Mouse (Mus musculus): ENCODE measurements around the gene Tspan32.

Gene Tspan32

DNA sequence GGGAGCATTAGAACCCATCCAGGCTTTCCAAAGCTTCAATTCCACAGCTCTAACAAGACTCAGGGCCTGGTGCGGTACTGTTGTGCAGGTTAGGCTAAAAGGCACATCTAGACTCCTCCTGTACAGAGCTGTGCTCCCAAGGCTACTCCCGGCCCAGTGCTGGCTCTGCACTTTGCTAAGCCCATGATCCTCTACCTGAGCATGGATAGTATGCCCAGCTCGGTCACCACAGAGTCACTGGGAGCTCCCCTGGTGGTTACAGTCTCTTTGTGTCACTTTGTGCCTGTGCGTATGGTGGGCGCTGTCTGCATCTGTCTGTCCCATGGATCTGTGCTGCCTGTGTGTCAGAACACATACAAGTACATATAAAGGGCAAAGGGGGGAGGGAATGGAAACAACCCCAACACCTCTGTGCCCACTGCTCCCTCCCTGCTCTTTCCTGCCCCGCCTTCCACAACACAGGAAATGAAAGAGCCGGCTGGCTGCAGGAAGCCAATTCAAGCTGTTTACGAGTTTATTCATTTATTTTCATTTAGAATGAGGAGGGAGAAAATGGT, 3.6 kb downstream of the Tspan32 start:
- DNase-seq, result peak; percentile 70

GRCm38 (mm10) chr7:143008996-143009665, 4.3 kb downstream of the Tspan32 start:
- no peak for DNase-seq

DNA sequence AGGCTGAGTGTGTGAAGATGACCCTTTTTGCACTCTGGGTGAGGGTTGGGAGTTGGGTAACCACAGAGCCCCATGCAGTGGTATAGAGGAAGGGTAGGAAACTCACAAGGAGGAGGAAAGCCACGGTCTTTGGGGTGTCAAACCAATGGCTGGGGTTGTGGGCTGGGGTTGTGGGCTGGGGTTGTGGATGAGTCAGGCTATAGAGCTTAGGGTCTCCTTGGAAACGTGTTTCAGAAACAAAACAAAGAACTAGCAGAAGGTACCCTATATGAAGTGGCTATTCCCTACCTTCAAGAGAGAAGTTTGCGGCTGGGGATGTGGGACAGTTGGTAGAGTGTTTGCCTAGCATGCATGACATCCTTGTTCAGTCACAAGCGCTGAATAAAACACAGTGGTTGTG, 5.2 kb downstream of the Tspan32 start:
- DNase-seq, result no peak

- no peak for DNase-seq
These were observed 6.4 kb downstream of the Tspan32 start for GRCm38 (mm10) chr7:143011226-143011625.

DNA sequence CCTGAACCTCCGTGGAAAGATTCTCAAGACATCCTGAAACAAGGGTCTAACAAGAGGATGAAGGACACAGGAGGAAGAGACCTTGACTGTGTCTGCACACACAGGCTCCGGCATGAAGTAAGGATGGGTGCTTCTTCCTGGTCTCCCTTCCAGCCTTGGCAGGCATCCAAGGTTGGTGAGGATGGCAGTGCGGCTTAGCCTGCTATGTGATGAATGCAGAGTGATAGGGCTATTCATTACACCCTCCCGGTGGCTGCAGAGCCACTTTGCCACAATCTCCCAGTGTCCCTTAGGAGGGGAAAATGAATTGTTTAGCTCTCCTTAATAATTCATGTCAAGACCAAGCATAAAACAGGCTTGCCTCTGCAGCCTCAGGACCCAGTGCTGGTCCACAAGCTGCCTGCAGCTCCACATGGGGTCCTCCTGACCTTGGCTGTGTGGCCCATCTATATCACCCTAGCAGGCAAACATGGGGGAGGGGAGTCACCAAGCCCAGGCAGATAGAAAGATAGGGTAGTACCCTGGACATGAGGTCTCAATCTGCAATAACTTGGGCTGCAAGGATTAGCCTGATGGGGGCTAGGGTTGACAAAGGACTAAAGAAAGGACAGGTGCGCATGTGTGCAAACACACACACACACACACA, 7.5 kb downstream of the Tspan32 start:
- no peak for DNase-seq

DNA sequence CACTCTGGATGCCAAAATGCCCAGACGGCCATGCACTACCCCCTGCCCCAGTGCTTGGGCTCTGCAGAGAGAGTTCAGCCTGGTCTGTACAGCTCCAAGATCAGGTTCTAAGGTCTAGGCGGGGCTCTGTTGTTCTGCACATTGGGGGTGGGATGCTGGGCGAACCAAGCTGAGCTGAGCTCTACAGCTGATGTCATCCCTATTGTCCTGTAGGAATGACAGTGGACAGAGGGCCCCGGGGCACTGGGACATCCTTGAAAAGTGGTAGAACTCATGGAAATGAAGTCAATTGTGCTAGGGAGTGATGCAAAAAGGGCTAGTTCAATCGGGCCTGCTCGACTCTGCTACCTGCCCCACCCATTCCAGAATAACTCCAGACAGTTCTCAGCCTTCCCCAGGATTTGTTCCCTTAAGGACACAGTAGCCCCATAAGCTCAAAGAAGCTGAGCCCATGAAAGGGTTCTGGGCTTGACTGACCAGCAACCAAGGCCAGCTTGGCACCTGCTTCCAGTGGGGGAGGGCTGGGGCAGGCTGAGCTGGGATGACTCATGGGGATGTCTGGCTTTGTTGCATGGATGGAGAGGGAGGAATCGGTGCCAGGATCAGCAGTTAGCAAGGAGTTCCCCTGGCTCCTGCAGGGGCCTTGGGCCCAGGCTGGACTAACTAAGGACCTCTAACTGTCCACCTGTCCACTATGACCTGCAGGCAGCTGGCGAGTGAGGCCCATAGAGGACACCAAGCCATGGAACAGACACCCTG, 8.8 kb downstream of the Tspan32 start:
- DNase-seq, result no peak

- no peak for DNase-seq
These were observed 10.2 kb downstream of the Tspan32 start for GRCm38 (mm10) chr7:143014862-143015659.

DNA sequence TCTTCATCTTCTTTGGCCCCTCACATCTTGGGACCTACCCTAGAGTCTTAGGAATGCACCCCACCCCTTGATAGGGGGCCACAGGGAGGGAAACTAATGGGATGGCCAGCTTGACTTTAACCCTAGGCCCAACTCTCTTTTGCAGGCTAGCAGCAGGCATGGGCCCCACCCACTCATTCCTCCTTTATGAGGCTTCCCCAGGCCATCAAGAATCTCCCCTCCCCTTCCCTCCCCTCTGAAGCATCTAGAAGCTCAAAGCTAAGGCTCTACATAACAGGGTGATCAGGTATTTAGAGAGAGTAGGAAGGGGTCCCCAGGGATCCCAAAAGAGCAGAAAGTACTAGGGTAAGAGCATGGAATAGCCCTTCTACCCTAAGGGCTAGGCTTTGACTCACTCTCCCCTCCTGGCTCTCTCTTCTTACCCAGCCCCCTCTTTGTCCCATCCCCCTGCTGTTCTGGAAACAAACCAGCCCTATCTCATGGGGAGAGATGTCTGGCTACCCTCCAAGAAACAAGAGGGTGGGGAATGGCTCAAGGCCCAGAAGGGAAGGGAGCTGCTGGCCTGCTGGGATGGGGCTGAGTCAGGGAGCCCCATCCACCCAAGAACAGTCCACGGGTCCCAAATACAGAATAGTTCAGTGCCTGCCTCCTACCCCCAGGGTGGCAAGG, 11.0 kb downstream of the Tspan32 start:
- no peak for DNase-seq

GRCm38 (mm10) chr7:143016424-143017142, 11.7 kb downstream of the Tspan32 start:
- no peak for DNase-seq

GRCm38 (mm10) chr7:143017181-143017580, 12.3 kb downstream of the Tspan32 start:
- no peak for DNase-seq

DNA sequence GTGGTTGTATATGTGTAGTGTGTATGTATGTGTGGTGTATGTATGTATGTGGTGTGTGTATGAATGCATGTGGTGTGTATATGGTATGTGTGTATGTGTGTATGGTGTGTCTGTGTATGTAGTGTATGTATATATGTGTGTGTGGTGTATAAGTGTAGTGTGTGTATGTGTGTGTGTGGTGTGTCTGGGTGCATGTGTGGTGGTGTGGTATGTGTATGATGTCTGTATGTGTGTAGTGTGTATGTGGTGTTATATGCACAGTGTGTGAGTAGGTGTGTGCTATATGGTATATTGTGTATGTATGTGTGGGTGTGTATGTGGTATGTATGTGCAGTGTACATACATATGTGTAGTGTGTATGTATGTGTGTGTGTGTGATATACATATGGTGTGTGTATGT, 15.2 kb downstream of the Tspan32 start:
- DNase-seq, result no peak

GRCm38 (mm10) chr7:143020764-143021163, 15.9 kb downstream of the Tspan32 start:
- DNase-seq, result no peak

DNA sequence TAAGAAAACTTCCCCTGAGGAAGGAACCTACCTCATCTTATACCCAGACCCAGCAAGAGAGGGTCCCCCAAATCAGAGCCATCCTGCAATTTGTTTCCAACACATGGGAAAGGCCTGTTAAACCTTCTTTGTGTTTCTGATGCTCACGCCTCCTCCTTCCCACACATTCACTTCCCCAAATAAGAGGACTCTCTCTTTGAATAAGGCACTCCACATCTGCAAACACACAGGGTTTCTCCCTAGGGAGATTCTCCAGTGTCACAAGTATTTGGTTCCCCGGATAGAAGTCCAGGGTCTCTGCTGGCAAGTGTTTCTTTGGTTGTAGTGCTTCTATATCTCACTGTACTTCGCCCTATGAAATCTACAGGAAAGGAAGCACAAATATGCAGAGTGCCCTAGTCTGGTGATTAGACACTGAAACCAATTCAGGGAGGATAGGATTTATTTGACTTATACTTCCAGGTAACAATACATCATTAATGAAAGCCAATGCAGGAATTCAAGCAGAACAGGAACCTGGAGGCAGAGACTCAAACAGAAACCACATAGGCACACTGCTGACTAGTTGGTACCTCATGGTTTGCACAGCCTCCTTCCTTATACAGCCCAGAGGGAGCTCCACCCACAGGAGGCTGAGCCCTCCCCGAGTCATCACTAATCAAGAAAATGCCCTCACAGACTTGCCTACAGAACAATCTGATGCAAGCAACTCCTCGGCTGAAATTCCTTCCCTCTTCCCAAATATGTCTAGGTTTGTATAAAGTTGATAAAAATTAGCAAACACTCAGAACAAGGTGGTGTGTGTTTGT, 16.7 kb downstream of the Tspan32 start:
- no peak for DNase-seq

GRCm38 (mm10) chr7:143023499-143023898, 18.7 kb downstream of the Tspan32 start:
- no peak for DNase-seq

- DNase-seq, result no peak
These were observed 19.4 kb downstream of the Tspan32 start for GRCm38 (mm10) chr7:143024293-143024692.

- DNase-seq, result no peak
These were observed 20.6 kb downstream of the Tspan32 start for GRCm38 (mm10) chr7:143025496-143025895.

DNA sequence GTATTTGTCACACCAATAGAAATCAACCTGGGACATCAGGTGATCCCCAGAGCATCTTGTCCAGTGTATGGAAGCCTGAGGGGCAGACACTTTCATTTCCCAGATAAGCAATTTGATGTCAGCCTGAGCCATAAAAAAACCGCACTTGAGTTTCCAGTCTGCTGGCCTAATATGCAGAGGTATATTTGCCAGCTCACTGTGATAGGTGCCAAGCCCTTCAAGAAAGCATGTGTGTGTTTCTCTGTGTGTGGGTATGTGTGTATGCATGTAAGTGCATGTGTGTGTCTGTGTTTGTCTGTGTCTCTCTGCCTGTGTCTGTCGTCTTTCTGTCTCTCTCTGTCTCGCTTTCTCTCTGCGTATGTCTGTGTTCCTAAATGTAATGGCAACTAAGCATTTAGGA, 22.4 kb downstream of the Tspan32 start:
- no peak for DNase-seq

DNA sequence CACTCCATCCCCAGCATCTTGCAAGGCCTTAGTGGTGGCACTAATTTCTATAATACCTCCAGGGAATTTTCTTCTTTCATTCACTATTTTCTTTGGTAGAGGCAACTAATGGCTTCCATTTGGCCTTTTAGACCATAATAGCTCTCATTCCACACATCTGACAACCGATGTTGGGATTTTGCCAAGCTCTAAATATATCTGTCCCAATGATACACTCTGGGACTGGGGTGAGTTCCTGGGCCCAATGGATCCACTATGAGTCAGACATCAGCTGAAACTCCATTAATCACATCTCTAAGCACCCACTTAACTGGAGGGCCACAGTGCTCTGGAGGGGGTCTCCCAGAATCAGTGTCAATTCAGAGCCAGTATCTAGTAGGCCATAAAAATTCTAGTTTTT, 27.0 kb downstream of the Tspan32 start:
- DNase-seq, result no peak

GRCm38 (mm10) chr7:143033581-143033980, 28.7 kb downstream of the Tspan32 start:
- DNase-seq, result no peak

- no peak for DNase-seq
These were observed 29.3 kb downstream of the Tspan32 start for GRCm38 (mm10) chr7:143034112-143034511.
